Comparison of ENCODE assay signal across 12 mouse cellular contexts in the genomic region with DNA sequence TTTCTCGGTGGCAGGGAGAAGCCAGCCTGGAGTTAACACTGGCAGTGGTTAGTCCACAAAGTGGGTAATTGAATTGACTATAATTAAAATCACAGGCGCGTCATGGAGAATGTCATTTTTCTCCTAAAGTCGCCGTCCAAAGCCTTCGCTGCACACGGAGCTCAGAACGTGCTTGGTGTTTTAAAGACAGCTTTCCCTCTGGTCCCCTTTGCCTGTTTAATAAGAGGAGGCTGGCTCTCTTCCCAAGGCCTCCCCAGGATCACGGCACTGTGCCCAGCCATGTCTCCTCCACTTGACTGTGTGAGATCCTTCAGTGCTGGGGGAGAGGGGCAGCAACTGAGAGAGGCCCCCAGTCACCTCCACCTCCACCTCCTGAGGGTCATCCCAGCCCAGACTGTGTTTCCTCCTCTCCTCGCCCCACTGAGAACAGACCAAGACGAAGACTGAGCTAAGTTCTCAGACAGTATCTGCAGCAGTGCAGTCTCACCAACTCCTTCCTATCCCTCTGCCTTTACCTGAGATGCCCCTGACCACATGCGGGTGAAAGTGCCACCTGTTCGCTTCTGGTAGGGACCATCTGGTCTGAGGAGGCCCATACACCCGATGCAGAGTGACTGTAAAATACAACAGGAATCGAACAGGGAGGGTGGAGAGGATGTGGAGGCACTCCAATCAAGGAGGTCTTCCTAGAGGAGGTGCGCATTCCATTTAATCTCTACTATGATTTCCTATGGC.
DNase-seq lines count a peak whose midpoint lies in the region; ATAC-seq and TF ChIP-seq lines count a peak whose summit lies in the region.
"Had no signal": no experiment of that assay in that cellular context is flagged by ENCODE, and none has a peak within 500 bp of the region (broad histone marks: within the 10 kb centered on the region; RNA-seq: fewer than 3 reads in every experiment).

No protein-coding gene starts in this region.

- no peak for TF ChIP-seq CTCF in gastrocnemius, adult 2 months (IDR thresholded peaks at IDR 0.05)
- no peak for TF ChIP-seq CTCF in stomach, postnatal 0 days (IDR thresholded peaks at IDR 0.05; ENCODE audit: low read depth)

- H3K4me1 ChIP-seq in forebrain, embryonic 13.5 days = peaks cover 40% of the 10 kb centered on the region
- H3K4me1 ChIP-seq in forebrain, embryonic 10.5 days = peaks cover 41% of the 10 kb centered on the region
- peaks cover 21% of the 10 kb centered on the region for H3K4me1 ChIP-seq in midbrain, embryonic 11.5 days (ENCODE audit: control insufficient read depth, insufficient read depth, low read length)
- H3K4me1 ChIP-seq in stomach, postnatal 0 days (replicated peaks; ENCODE audit: control insufficient read depth, insufficient read depth) = no peaks in the 10 kb centered on the region
- H3K4me1 ChIP-seq: liver, embryonic 13.5 days had no signal

- H3K27ac ChIP-seq in forebrain, embryonic 13.5 days = peak overlapping the region; percentile 68
- H3K27ac ChIP-seq in forebrain, embryonic 10.5 days = no peak overlapping the region
- H3K27ac ChIP-seq in midbrain, embryonic 11.5 days (ENCODE audit: low read depth, low read length) = no peak overlapping the region
- no peak overlapping the region for H3K27ac ChIP-seq in gastrocnemius, adult 2 months
- no peak overlapping the region for H3K27ac ChIP-seq in stomach, postnatal 0 days (replicated peaks)
- H3K27ac ChIP-seq: liver, embryonic 13.5 days; macrophage; stomach, embryonic 15.5 days had no signal

- whole genome bisulfite sequencing in forebrain, embryonic 13.5 days = 59% methylated on average over 16 of the region's 16 CpGs
- 83% methylated on average over 16 of the region's 16 CpGs for WGBS in forebrain, embryonic 10.5 days
- WGBS in midbrain, embryonic 11.5 days = 75% methylated on average over 16 of the region's 16 CpGs
- WGBS in stomach, postnatal 0 days = 73% methylated on average over 16 of the region's 16 CpGs

- no peak overlapping the region for H3K4me3 ChIP-seq in forebrain, embryonic 13.5 days
- no peak overlapping the region for H3K4me3 ChIP-seq in forebrain, embryonic 10.5 days
- H3K4me3 ChIP-seq in midbrain, embryonic 11.5 days (ENCODE audit: low read depth, low read length) = no peak overlapping the region
- H3K4me3 ChIP-seq in gastrocnemius, adult 2 months = no peak overlapping the region
- no peak overlapping the region for H3K4me3 ChIP-seq in stomach, postnatal 0 days (ENCODE audit: low read depth, low read length)
- H3K4me3 ChIP-seq: liver, embryonic 13.5 days; stomach, embryonic 15.5 days had no signal

- H3K36me3 ChIP-seq in forebrain, embryonic 13.5 days (ENCODE audit: poor library complexity, severe bottlenecking) = peaks cover 26% of the 10 kb centered on the region
- peaks cover 61% of the 10 kb centered on the region for H3K36me3 ChIP-seq in forebrain, embryonic 10.5 days (replicated peaks)
- H3K36me3 ChIP-seq in midbrain, embryonic 11.5 days (ENCODE audit: control insufficient read depth, insufficient read depth, low read length) = peaks cover 5% of the 10 kb centered on the region; the same call in 1 of the 2 replicates
- H3K36me3 ChIP-seq in stomach, postnatal 0 days (ENCODE audit: control insufficient read depth, insufficient read depth, low read length) = no peaks in the 10 kb centered on the region
- H3K36me3 ChIP-seq: liver, embryonic 13.5 days; stomach, embryonic 15.5 days had no signal

- H3K4me2 ChIP-seq in forebrain, embryonic 13.5 days = no peak overlapping the region
- no peak overlapping the region for H3K4me2 ChIP-seq in midbrain, embryonic 11.5 days
- no peak overlapping the region for H3K4me2 ChIP-seq in stomach, postnatal 0 days (replicated peaks; ENCODE audit: low read depth)
- H3K4me2 ChIP-seq: liver, embryonic 13.5 days; stomach, embryonic 15.5 days had no signal

- no peak for TF ChIP-seq EP300 in stomach, postnatal 0 days (optimal IDR thresholded peaks at IDR 0.05)

- intact Hi-C loops in gastrocnemius, adult 2 months (cut with DNase I) = loop anchor here (5.0 kb wide), 2 partner anchors 203 to 308 kb away; no protein-coding TSS in a partner anchor
- intact Hi-C loops in heart, postnatal 36 days (cut with DNase I) = loop anchor here (5.0 to 10.0 kb wide), 2 partner anchors 513 to 561 kb away; no protein-coding TSS in a partner anchor

- no peak for DNase-seq in forebrain, embryonic 10.5 days (ENCODE audit: extremely low spot score, low spot score)
- peak; percentile 78 for DNase-seq in adrenal gland, postnatal 14 days
- DNase-seq in cerebellum, postnatal 36 days = peak; percentile 81 to 82
- peak; percentile 85 for DNase-seq in midbrain, embryonic 11.5 days (ENCODE audit: low spot score, missing footprints)
- no peak for DNase-seq in gastrocnemius, adult 2 months
- DNase-seq in stomach, postnatal 0 days (ENCODE audit: low spot score) = no peak
- no peak for DNase-seq in heart, postnatal 36 days
- DNase-seq: liver, embryonic 13.5 days had no signal

- ATAC-seq in forebrain, embryonic 13.5 days = peak; percentile 46
- no peak for ATAC-seq in midbrain, embryonic 11.5 days (ENCODE audit: low FRiP score)
- ATAC-seq in stomach, postnatal 0 days (ENCODE audit: low FRiP score, low TSS enrichment) = no peak
- ATAC-seq: Patski had no signal

- H3K9ac ChIP-seq in forebrain, embryonic 13.5 days = no peak overlapping the region
- H3K9ac ChIP-seq in midbrain, embryonic 11.5 days (ENCODE audit: low read length) = no peak overlapping the region
- H3K9ac ChIP-seq in stomach, postnatal 0 days (ENCODE audit: low read length) = no peak overlapping the region
- H3K9ac ChIP-seq: liver, embryonic 13.5 days; stomach, embryonic 15.5 days had no signal

- H3K9me3 ChIP-seq in forebrain, embryonic 13.5 days (replicated peaks) = no peaks in the 10 kb centered on the region
- H3K9me3 ChIP-seq in forebrain, embryonic 10.5 days = no peaks in the 10 kb centered on the region
- H3K9me3 ChIP-seq in midbrain, embryonic 11.5 days (ENCODE audit: control insufficient read depth, low read length) = no peaks in the 10 kb centered on the region
- no peaks in the 10 kb centered on the region for H3K9me3 ChIP-seq in stomach, postnatal 0 days (ENCODE audit: control insufficient read depth, low read length)
- H3K9me3 ChIP-seq: liver, embryonic 13.5 days; stomach, embryonic 15.5 days had no signal

- no peaks in the 10 kb centered on the region for H3K27me3 ChIP-seq in forebrain, embryonic 13.5 days
- no peaks in the 10 kb centered on the region for H3K27me3 ChIP-seq in forebrain, embryonic 10.5 days (ENCODE audit: poor library complexity, severe bottlenecking)
- H3K27me3 ChIP-seq in midbrain, embryonic 11.5 days (ENCODE audit: control insufficient read depth, insufficient read depth, low read length) = no peaks in the 10 kb centered on the region
- no peaks in the 10 kb centered on the region for H3K27me3 ChIP-seq in stomach, postnatal 0 days (ENCODE audit: control insufficient read depth, insufficient read depth, low read length)
- H3K27me3 ChIP-seq: liver, embryonic 13.5 days; Patski; stomach, embryonic 15.5 days had no signal

Comparison
In these comparisons a context has a peak if more than half of its experiments do, and no peak if none do; other contexts are left out.
1. DNase-seq: peak in adrenal gland, postnatal 14 days (single experiment), cerebellum, postnatal 36 days (2 of 2) and midbrain, embryonic 11.5 days (single experiment); none in forebrain, embryonic 10.5 days (single experiment), gastrocnemius, adult 2 months (single experiment), stomach, postnatal 0 days (single experiment) and heart, postnatal 36 days (0 of 2).